Mouse (Mus musculus): ENCODE results near the gene Mlh1.

GRCm38 (mm10) chr9:111210412-111210811, 61.2 kb downstream of the Mlh1 start:
- TF ChIP-seq POLR2A (IDR thresholded peaks at IDR 0.05; ENCODE audit: low read depth, low read length) (no peak), CTCF (IDR thresholded peaks at IDR 0.05; ENCODE audit: borderline replicate concordance, insufficient read depth, low read length) (no peak)
